Mouse (Mus musculus) retina, postnatal 1 day (tissue): ENCODE results near the gene Pkib.

Experiments used
- DNase-seq: peaks from one replicate; pipeline ENCODE4 v3.0.0-alpha.2; 2012

Gene Pkib

DNA sequence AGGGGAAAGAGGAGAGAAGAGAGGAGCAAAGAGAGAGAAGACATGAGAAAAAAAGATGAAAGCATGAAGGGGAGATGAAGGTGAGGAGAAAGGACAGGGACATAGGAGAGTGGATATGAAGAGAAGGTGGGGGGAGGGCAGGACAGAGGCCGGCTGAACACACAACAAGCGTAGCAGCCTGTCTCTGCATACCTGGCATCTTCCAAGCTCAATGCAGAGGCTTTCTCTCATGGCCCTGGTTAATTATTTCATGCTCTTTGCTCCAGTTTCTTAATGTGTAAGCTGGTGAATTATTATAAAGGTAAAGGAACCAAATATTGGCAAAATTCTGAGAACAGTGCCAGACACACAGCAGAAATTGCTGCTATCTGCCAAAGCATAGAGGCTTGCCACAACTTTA is 109.6 kb downstream of the Pkib start:
- DNase-seq, result no peak

GRCm38 (mm10) chr10:57743045-57743444 is 111.3 kb downstream of the Pkib start:
- DNase-seq, result no peak

DNA sequence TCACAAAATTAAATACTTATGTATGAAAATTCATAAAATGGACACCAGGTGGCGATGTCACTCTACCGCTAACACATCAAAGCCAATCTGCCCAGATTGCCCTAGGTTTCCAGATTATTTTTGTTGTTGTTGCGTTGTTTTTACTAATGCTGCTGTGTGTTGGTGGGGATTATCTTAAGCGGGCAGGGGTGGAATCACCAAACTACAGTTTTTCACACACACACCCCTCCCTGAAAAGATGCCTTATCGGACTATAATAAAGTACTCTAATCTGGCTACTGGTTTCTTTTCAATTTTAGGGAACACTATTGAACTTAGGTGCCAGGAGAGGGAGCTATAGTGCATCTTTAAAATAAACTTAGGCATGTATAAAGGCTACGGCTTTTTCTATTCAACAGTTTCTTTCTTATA is 111.8 kb downstream of the Pkib start:
- peak; percentile 83 for DNase-seq

GRCm38 (mm10) chr10:57744128-57744765 is 112.5 kb downstream of the Pkib start:
- DNase-seq, result peak; percentile 6

GRCm38 (mm10) chr10:57745452-57745851 is 113.7 kb downstream of the Pkib start:
- no peak for DNase-seq

- DNase-seq, result no peak
Measured at GRCm38 (mm10) chr10:57747127-57747526, 115.3 kb downstream of the Pkib start.

DNA sequence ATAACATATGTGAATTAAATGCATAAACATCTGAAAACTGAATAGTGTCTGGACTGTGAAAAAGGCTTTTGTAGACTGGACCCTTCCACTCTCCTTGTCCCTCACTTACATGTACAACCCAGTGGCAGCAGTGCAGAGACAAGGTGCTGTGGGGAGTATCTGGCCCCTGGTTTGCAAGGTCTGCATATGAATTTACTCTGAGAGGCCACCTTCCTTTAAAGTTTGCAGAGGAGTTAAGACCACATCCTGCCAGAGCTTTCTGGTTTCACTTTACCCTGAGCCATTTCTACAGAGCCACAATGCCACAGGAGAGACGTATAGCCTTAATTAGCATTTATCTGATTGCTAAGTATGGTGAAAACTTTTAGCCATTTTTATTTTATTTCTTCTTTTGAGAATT is 121.6 kb downstream of the Pkib start:
- DNase-seq, result no peak

GRCm38 (mm10) chr10:57755201-57755736 is 123.5 kb downstream of the Pkib start:
- DNase-seq, result no peak

DNA sequence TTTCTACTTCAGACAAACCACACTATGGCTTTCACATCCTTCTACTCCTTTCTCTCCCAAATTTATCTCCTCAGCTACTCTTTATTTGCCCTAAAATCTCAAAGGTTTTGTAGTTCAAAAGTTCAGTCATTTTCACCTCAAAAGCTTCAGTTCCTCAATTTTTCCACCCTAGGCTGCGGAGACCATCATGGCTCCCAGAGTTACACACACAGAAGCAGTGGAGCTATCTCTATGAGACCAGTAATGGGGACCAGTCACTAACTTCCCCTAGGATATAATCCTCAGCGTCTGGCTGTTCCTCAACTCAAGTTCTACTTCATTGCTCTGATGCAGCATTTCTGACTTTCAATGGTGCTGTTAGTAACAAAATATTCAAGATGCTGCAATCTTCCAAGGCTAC is 127.2 kb downstream of the Pkib start:
- no peak for DNase-seq

DNA sequence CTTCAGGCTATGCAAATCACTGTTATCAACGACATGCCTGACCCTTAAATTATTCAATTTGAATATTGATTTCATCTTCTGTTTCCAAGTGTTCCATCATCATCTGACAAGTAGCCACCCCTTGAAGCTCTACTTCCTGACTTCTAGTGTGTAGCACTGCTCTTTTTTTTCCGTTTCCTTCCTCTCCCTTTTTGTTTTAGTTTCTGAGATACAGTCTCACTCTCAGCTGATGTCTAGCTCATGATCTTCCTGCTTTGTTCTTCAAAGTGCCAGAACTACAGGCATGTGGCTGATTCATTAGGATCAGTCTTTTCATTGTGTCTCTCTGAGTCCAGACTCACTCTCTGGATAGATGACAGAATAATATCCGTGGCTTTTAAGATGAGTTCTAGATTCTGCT is 128.9 kb downstream of the Pkib start:
- no peak for DNase-seq

DNA sequence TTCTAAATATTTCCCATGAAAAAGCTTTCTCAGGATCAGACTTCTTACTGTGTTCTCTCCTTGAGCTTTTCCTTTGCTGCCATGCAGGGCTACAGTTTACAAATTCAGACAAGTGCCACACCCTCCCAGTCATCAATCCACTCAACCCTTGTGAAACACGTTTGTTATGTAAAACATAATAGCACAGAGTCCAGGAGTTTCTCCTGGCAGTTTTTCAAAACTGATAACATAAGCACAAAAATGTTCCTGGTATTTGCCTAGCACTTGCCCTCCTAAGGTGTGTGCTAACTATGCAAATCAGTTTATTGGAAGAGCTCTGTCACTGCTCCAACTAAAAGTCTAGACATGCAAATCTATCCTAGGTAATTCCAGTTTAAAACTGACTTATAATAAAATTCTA is 131.3 kb downstream of the Pkib start:
- DNase-seq, result no peak

- no peak for DNase-seq
Measured at GRCm38 (mm10) chr10:57783289-57784130, 151.7 kb downstream of the Pkib start.

DNA sequence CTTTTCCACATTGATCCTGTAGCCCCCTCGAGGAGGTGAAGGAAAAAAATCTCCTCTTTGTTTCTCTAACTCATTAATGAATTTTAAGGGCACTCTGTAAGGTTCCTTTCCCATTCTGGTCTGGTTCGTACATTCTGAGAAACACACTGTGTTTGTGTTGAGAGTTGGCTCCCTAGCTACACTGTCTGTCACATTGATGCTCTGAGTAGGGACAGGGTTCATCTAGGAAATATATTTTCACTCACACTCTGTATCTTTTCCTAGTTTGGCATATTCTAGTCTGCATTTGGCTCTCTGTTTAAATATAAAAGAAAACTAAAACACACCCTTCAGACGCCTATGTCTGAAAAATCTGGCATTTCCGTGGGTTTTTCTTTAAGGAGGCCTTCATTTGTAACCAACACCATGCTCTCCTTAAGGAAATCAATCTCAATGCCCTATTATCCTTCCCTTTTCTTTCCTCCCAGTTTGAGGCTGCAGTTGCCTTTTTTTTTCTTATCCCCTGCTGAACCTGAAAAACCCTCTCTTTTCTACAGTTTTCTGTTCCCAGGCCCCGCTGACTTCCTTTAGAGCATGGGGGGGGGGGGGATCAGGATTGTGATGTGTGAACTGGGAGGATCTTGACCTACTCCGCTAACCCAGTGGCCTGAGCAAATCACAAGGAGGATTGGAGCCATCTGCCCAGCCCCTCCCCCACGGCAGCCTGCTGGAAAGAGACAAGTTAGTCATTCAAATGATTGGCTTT is 152.5 kb downstream of the Pkib start:
- peak; percentile 90 for DNase-seq

DNA sequence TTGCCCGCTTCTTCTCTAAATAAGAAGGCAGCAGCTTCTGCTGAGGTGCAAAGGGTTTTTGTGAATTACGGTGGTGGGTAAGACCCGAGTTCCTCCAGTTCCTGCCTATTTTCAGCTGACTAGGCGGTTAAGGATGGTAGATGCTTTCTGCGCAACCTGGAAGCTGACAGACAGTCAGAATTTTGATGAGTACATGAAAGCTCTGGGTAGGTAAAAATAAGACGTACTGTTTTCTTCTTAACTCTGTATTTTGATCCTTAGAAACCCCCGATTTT is 153.0 kb downstream of the Pkib start, which contains the start of gene Fabp7:
TSS of gene Fabp7 (plus strand) at position 6 of the 275 bp plus-strand sequence.
- DNase-seq, result no peak

GRCm38 (mm10) chr10:57785552-57785951 is 153.8 kb downstream of the Pkib start:
- DNase-seq, result no peak
